Comparison of ENCODE assay signal across 8 mouse cellular contexts in genomic region chr9:121642001-121642400, GRCm38 (mm10). TPM values are rescaled to one million over a fixed set of nuclear protein-coding genes. Genes with fewer than 3 reads are reported as not detected.
DNase-seq lines count a peak whose midpoint lies in the region; ATAC-seq and TF ChIP-seq lines count a peak whose summit lies in the region.

Gene Lyzl4, minus strand, starts transcription at chr9:121642096.

- H3K4me2 ChIP-seq in hindbrain, embryonic 14.5 days (replicated peaks): peak within 1 kb of the TSS; percentile 89

- no peaks in the 10 kb centered on the region for H3K9me3 ChIP-seq in ES-E14 (ENCODE audit: control insufficient read depth, insufficient read depth, low read depth, low read length)
- no peaks in the 10 kb centered on the region for H3K9me3 ChIP-seq in hindbrain, embryonic 14.5 days (ENCODE audit: control insufficient read depth, low read length)

- H3K36me3 ChIP-seq in ES-E14 (ENCODE audit: control insufficient read depth, insufficient read depth, low read length, poor library complexity, severe bottlenecking): no peaks in the 10 kb centered on the region
- H3K36me3 ChIP-seq in hindbrain, embryonic 14.5 days (replicated peaks; ENCODE audit: control insufficient read depth, insufficient read depth): no peaks in the 10 kb centered on the region

- peaks cover 50% of the 10 kb centered on the region for H3K27me3 ChIP-seq in hindbrain, embryonic 14.5 days (ENCODE audit: control insufficient read depth, insufficient read depth, low read length)

- peak; percentile 32 for ATAC-seq in hindbrain, embryonic 14.5 days (ENCODE audit: low FRiP score)

- peak; percentile 22 for DNase-seq in ES-E14 (ENCODE audit: low read depth, low spot score)
- DNase-seq in cerebellum, adult 9-11 months: peak; percentile 88
- peak; percentile 76 to 84 for DNase-seq in frontal cortex, postnatal 36 days (ENCODE audit: low spot score in 2 of 2)
- peak; percentile 73 for DNase-seq in hindbrain, embryonic 14.5 days (ENCODE audit: low spot score)
- peak; percentile 76 to 81 for DNase-seq in layer of hippocampus, postnatal 36 days
- peak; percentile 86 for DNase-seq in lung, postnatal 25 days (ENCODE audit: low spot score)
- DNase-seq in retina, postnatal 7 days (ENCODE audit: low read depth, low spot score): peak; percentile 51
- DNase-seq in thymus, postnatal 4 days: peak; percentile 88

- H3K9ac ChIP-seq in ES-E14 (ENCODE audit: insufficient read depth, low read depth, low read length, poor library complexity, severe bottlenecking): peak within 1 kb of the TSS; percentile 83
- peak within 1 kb of the TSS; percentile 43 for H3K9ac ChIP-seq in hindbrain, embryonic 14.5 days

- H3K27ac ChIP-seq in ES-E14 (ENCODE audit: insufficient read depth, low read depth, low read length, poor library complexity, severe bottlenecking): no peak within 1 kb of the TSS
- no peak within 1 kb of the TSS for H3K27ac ChIP-seq in hindbrain, embryonic 14.5 days

- peaks cover 0 to 2% of the 10 kb centered on the region in 2 experiments; a peak in 1 of 4 replicates for H3K4me1 ChIP-seq in ES-E14 (ENCODE audit: control insufficient read depth in 2 of 2, insufficient read depth in 2 of 2, low read length in 2 of 2, poor library complexity in 1 of 2)
- H3K4me1 ChIP-seq in hindbrain, embryonic 14.5 days (replicated peaks; ENCODE audit: control insufficient read depth, insufficient read depth, low read length): no peaks in the 10 kb centered on the region; the same call in 1 of the 2 replicates

- H3K4me3 ChIP-seq in ES-E14 (ENCODE audit: insufficient read depth in 1 of 2, low read depth in 1 of 2, low read length in 2 of 2, poor library complexity in 1 of 2, severe bottlenecking in 1 of 2): peak within 1 kb of the TSS; percentile 82 to 90
- H3K4me3 ChIP-seq in hindbrain, embryonic 14.5 days (replicated peaks; ENCODE audit: low read length): peak within 1 kb of the TSS; percentile 44

- WGBS in hindbrain, embryonic 14.5 days: under 1% methylated on average over 26 of the region's 26 CpGs

- in situ Hi-C loops in ES-E14 (cut with MboI; ENCODE audit: low sequenced_read_pairs in 2 of 2, unreplicated experiment in 2 of 2): no loop called here

TF ChIP-seq in ES-E14, 5 proteins besides CTCF, POLR2A, EP300 and RAD21:
- TF ChIP-seq HCFC1 (IDR thresholded peaks at IDR 0.05; ENCODE audit: borderline replicate concordance, insufficient read depth, low read length): no peak
- TF ChIP-seq MAFK (IDR thresholded peaks at IDR 0.05; ENCODE audit: insufficient read depth, low read depth, low read length): no peak
- TF ChIP-seq CHD2 (IDR thresholded peaks at IDR 0.05; ENCODE audit: low read depth, low read length): no peak
- TF ChIP-seq ZC3H11A (IDR thresholded peaks at IDR 0.05; ENCODE audit: borderline replicate concordance, low read depth, low read length): no peak
- no peak for TF ChIP-seq ZNF384 (IDR thresholded peaks at IDR 0.05; ENCODE audit: low read depth, low read length)

RNA-seq across cellular contexts. Expression of gene Lyzl4, which starts in this region (rescaled TPM):
- total RNA-seq in ES-E14 (2012; rRNA removed): 0.58 TPM in 2 replicates
- polyA plus RNA-seq in hindbrain, embryonic 14.5 days (2014; fragmentation: Nextera tagmentation; extraction: Ambion mirVana): 0.22 and 0.32 TPM in 2 replicates
- 1 to 10 TPM in 1 of 2 experiments, under 1 TPM in 1; 0.37 to 1.6 TPM for total RNA-seq in layer of hippocampus, postnatal 36 days (2021)

Comparison
In these comparisons a context has a peak if more than half of its experiments do, and no peak if none do; other contexts are left out.
1. Peak in DNase-seq, H3K4me3 ChIP-seq and H3K9ac ChIP-seq in ES-E14; RNA of the gene not detected or under 1 TPM.
2. Peak in DNase-seq, ATAC-seq, H3K4me3 ChIP-seq, H3K9ac ChIP-seq and H3K4me2 ChIP-seq in hindbrain, embryonic 14.5 days; RNA of the gene not detected or under 1 TPM.
3. DNase-seq: peak in every context shown above with its lines; median percentile 88 in cerebellum, adult 9-11 months; 88 in thymus, postnatal 4 days; 86 in lung, postnatal 25 days; 80 in frontal cortex, postnatal 36 days; 78 in layer of hippocampus, postnatal 36 days; 73 in hindbrain, embryonic 14.5 days; 51 in retina, postnatal 7 days; 22 in ES-E14.